Mouse (Mus musculus) spleen, adult 2 months (tissue): ENCODE results near the gene Vwa8. TPM values are rescaled to one million over a fixed set of nuclear protein-coding genes. Genes with fewer than 3 reads are reported as not detected.

ENCODE experiments used
- DNase-seq, 2 experiments: peaks; one replicate each; pipeline versions ENCODE4 v3.0.0 to v3.0.0-alpha.2; 2012 to 2021; ENCODE audit warnings: low spot score in 2 of 2, low read depth in 1 of 2
- H3K27ac ChIP-seq: fragments of 200-500 bp; 2 replicates; pipeline ENCODE4 v1.5.1; 2012; ENCODE audit warnings: low read length, inconsistent platforms; ENCODE audit not compliant: insufficient read depth
- H3K27me3 ChIP-seq: fragments of 200-500 bp; 2 replicates; pipeline ENCODE4 v1.6.1; 2012; ENCODE audit warnings: mild to moderate bottlenecking, moderate library complexity, low read length, inconsistent platforms; ENCODE audit not compliant: control insufficient read depth, insufficient read depth
- H3K36me3 ChIP-seq: fragments of 200-500 bp; 2 replicates; pipeline ENCODE4 v1.6.1; 2012; ENCODE audit warnings: mild to moderate bottlenecking, low read length, inconsistent platforms; ENCODE audit not compliant: control insufficient read depth, insufficient read depth
- H3K4me1 ChIP-seq: fragments of 200-500 bp; 2 replicates; pipeline ENCODE4 v1.6.1; 2011; ENCODE audit warnings: inconsistent platforms; ENCODE audit not compliant: control insufficient read depth, insufficient read depth, insufficient read length
- H3K4me3 ChIP-seq: fragments of 200-500 bp; 2 replicates; pipeline ENCODE4 v1.5.1; 2011; ENCODE audit warnings: mild to moderate bottlenecking, inconsistent platforms; ENCODE audit not compliant: insufficient read depth, insufficient read length; ENCODE audit errors: extremely low read depth
- CTCF ChIP-seq: fragments of 200-500 bp; IDR thresholded peaks from 2 replicates; pipeline ENCODE4 v1.5.1; 2011; ENCODE audit warnings: mild to moderate bottlenecking, inconsistent platforms; ENCODE audit not compliant: insufficient read depth, insufficient read length, insufficient replicate concordance; ENCODE audit errors: extremely low read depth
- POLR2A ChIP-seq: fragments of 200-500 bp; IDR thresholded peaks from 2 replicates; pipeline ENCODE4 v1.6.1; 2011; ENCODE audit warnings: low read depth, low read length, inconsistent platforms
- WGBS: fragments of 180-500 bp; shearing (Covaris S2); methylation state at CpG from one replicate; pipeline ENCODE4 v1.1.7; 2018; 5-methylcytosine and 5-hydroxymethylcytosine counted together
- polyA plus RNA-seq: library from polyadenylated mRNA; depleted of rRNA; stranded (reverse); fragments of >200 nt; gene quantifications from 2 replicates; pipeline ENCODE4 v1.2.3, GENCODE M21; 2012

Gene Vwa8
- polyA plus RNA-seq, 1 experiment = 4.9 TPM

DNA sequence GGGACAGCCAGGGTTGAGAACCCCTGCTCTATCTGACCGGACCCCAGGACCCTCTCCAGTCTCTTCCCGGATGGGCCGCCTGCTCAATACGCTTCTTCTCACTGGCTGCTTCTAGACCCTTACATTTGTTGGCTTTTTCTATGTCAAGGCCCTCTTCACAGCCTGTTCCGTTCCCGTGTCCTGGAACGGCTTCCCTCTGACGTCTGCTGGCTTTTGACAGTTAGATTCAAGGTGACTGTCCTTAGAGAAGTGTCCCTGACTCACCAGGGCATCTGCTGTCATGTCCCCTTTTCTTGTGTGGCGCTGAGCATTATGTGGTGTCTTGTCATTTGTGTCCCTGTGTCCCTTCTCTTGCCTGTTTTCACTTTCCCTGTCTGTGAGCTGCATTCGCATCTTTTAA, 121.8 kb downstream of the Vwa8 start:
- 94% methylated on average over 10 of the region's 10 CpGs for WGBS
- TF ChIP-seq POLR2A = no peak
- no peak for TF ChIP-seq CTCF
- peaks cover 2% of the 10 kb centered on the region; the same call in 1 of the 2 replicates for H3K36me3 ChIP-seq

DNA sequence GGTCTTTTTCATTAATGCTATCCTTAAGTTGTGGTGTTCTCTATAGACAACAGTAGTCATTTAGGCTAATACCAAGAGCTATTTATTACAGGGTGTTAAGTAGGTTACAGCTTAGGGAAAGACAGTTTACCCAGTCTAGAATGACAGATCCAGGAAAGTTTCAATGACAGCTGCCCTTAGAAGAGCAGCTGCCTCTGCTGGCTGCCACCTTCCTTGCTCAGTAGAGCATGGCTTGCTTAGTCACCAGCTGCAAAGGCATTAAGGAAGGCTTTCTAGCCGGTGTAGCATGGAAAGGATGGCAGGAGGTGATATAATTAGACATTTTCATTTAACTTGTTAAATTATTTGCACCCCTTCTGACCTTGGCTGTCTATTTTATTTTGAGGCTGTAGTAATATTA, 123.6 kb downstream of the Vwa8 start:
- WGBS = 26% methylated on average over 1 of the region's 1 CpGs
- H3K4me1 ChIP-seq = no peaks in the 10 kb centered on the region
- no peaks in the 10 kb centered on the region for H3K27me3 ChIP-seq
- no peak for DNase-seq
- TF ChIP-seq POLR2A = no peak
- no peak for TF ChIP-seq CTCF
- no peaks in the 10 kb centered on the region for H3K36me3 ChIP-seq
- no peak overlapping the region for H3K27ac ChIP-seq
- no peak overlapping the region for H3K4me3 ChIP-seq

More for the DNA sequence above, 121.8 kb downstream of the Vwa8 start:
- H3K27ac ChIP-seq = no peak overlapping the region
- DNase-seq = no peak
- no peaks in the 10 kb centered on the region for H3K4me1 ChIP-seq
- H3K27me3 ChIP-seq = no peaks in the 10 kb centered on the region
- no peak overlapping the region for H3K4me3 ChIP-seq

DNA sequence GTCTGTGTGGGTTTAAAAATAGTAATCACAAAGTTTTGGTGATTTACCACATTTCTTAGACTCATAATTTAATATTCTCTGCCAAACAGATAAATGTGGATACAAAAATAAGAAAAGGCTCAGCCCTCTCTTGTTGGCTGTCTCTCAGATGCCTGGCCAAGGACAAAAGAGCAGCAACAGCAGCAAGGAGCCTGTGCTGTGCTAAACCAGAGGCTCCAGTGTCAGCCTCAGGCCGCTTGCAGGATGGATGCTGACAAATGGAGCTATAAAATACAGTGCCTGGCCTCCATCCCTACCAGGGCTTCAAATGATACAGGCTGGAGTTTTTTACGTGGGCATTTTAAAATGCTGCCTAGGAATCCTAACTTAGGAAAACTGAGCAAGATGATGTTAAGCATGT, 134.3 kb downstream of the Vwa8 start:
- Histone ChIP-seq H3K4me1 (no peaks in the 10 kb centered on the region), H3K27me3 (no peaks in the 10 kb centered on the region), H3K27ac (no peak overlapping the region), H3K36me3 (no peaks in the 10 kb centered on the region), H3K4me3 (no peak overlapping the region)
- DNase-seq = no peak
- TF ChIP-seq POLR2A (no peak), CTCF (no peak)
- WGBS = 88% methylated on average over 2 of the region's 2 CpGs

DNA sequence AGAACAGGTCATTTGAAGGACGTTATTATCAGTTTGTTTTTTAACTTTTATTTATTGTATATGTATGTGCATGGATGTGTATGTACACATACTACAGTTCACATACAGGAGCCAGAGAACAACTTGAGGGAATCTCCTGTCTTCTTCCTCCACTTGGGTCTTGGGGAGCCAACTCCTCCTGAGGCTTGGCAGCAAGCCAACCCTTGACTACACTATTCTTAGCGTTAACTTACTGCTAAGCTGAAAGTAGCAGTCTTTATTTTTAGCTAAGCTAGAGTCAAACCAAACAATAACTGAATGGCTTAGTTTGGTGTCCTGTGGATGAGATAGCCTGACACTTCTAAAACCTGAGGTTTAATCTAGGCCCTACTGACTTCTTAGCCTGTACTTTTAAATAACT, 135.4 kb downstream of the Vwa8 start:
- no peak for DNase-seq
- Histone ChIP-seq H3K27ac (no peak overlapping the region), H3K27me3 (no peaks in the 10 kb centered on the region), H3K4me1 (no peaks in the 10 kb centered on the region), H3K36me3 (no peaks in the 10 kb centered on the region), H3K4me3 (no peak overlapping the region)
- TF ChIP-seq CTCF = no peak
- no peak for TF ChIP-seq POLR2A
- WGBS = 39% methylated on average over 2 of the region's 2 CpGs

DNA sequence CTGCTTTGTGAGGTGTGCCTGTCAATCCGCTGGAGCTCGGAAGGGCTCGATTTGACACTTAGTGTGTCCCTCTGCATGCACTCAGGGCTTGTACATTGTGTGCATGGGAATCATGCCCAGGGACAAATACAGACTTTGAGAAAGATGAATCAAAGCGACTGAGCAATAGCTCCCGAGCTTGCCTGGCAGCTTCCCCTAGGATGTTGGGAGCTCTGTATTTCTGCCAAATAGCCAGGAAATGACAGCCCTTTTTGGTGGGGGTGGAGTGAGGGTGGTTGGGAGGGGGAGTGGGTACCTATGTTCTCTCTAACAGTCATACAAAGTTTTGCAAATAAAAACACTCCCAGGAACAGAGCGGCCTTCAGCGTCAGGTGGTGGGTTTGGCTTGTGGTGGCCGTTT, 138.7 kb downstream of the Vwa8 start:
- H3K4me3 ChIP-seq = no peak overlapping the region
- H3K36me3 ChIP-seq = no peaks in the 10 kb centered on the region; the same call in 1 of the 2 replicates
- DNase-seq = no peak
- H3K27me3 ChIP-seq = no peaks in the 10 kb centered on the region
- 94% methylated on average over 8 of the region's 8 CpGs for WGBS
- TF ChIP-seq CTCF (no peak), POLR2A (no peak)
- H3K27ac ChIP-seq = no peak overlapping the region
- H3K4me1 ChIP-seq = no peaks in the 10 kb centered on the region

DNA sequence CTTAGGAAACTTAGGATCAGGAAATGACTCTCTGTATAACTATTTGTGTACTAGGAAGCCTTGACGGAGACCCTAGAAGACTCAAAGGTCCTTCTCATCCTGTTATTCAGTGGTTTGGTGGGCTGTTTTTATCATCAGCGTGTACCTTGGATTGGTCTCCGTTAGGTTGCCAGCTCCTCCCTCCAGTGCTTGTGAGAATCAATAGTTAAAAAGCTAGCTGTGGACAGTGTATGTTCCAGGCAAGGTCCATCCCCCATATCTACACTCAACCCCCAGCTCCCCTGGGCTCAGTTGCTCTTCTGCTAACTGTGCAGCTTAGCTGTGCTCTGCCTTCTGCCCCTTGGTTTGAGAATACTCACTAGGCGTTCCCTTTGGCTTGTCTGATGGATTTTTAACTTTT, 143.6 kb downstream of the Vwa8 start:
- no peak for DNase-seq
- WGBS = 88% methylated on average over 4 of the region's 4 CpGs
- Histone ChIP-seq H3K4me3 (no peak overlapping the region), H3K4me1 (no peaks in the 10 kb centered on the region), H3K36me3 (no peaks in the 10 kb centered on the region; the same call in 1 of the 2 replicates), H3K27me3 (no peaks in the 10 kb centered on the region), H3K27ac (no peak overlapping the region)
- TF ChIP-seq POLR2A = no peak
- TF ChIP-seq CTCF = no peak

DNA sequence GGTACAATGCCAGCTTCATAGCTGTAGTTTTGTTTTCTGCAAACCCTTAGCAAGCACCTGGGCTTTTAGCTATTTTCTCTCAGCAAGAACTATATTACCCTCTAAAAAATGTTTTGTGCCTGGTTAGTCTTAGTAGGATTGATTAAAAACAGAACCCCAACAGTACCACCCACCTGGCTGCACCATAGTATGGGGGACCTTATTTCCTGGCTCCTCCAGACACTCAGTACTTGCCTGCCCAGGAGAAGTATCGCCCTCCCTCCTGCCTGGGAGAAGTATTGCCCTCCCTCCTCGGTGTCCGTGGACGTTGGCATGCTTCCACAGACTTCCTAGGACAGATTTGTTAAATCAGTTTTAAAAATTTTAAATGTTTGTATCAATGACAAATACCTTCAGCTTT, 144.7 kb downstream of the Vwa8 start:
- TF ChIP-seq CTCF (no peak), POLR2A (no peak)
- no peak overlapping the region for H3K4me3 ChIP-seq
- no peak for DNase-seq
- H3K27ac ChIP-seq = no peak overlapping the region
- no peaks in the 10 kb centered on the region for H3K27me3 ChIP-seq
- WGBS = 76% methylated on average over 4 of the region's 4 CpGs
- H3K36me3 ChIP-seq = no peaks in the 10 kb centered on the region; the same call in 1 of the 2 replicates
- no peaks in the 10 kb centered on the region for H3K4me1 ChIP-seq
